Mouse (Mus musculus) brown adipose tissue, adult 24 weeks (tissue): ENCODE measurements at regions not wholly inside any gene's neighbourhood (a gene's known extent, or its start where the extent isn't known, plus 50 kb on each side); places are given as distances from the start of the nearest gene placed in this dataset.

Source experiments
- H3K27ac ChIP-seq: fragments of 200-500 bp; replicated peaks from 2 replicates; pipeline ENCODE4 v1.5.1; 2012; ENCODE audit warnings: low read depth, mild to moderate bottlenecking, low read length
- H3K4me1 ChIP-seq: fragments of 200-500 bp; 2 replicates; pipeline ENCODE4 v1.6.1; 2012; ENCODE audit warnings: low read length, mixed read lengths; ENCODE audit not compliant: control insufficient read depth, insufficient read depth, insufficient read length
- H3K4me3 ChIP-seq: fragments of 200-500 bp; 2 replicates; pipeline ENCODE4 v1.5.1; 2012; ENCODE audit warnings: low read depth, mild to moderate bottlenecking, low read length, moderate library complexity; ENCODE audit not compliant: insufficient read depth

GRCm38 (mm10) chr10:44752719-44753390, 224.6 kb upstream of the Prdm1 start:
- no peak overlapping the region for H3K4me3 ChIP-seq
- no peak overlapping the region for H3K27ac ChIP-seq
- H3K4me1 ChIP-seq, result no peaks in the 10 kb centered on the region

GRCm38 (mm10) chr10:44751061-44751460, 222.8 kb upstream of the Prdm1 start:
- H3K27ac ChIP-seq, result no peak overlapping the region
- H3K4me1 ChIP-seq, result no peaks in the 10 kb centered on the region

GRCm38 (mm10) chr10:44749206-44749605, 220.9 kb upstream of the Prdm1 start:
- Histone ChIP-seq H3K4me1 (no peaks in the 10 kb centered on the region), H3K27ac (no peak overlapping the region), H3K4me3 (no peak overlapping the region)

More at GRCm38 (mm10) chr10:44751061-44751460, 222.8 kb upstream of the Prdm1 start:
- no peak overlapping the region for H3K4me3 ChIP-seq

- no peak overlapping the region for H3K4me3 ChIP-seq
- no peak overlapping the region for H3K27ac ChIP-seq
- H3K4me1 ChIP-seq, result no peaks in the 10 kb centered on the region
Measured at GRCm38 (mm10) chr10:44747419-44747818, 219.1 kb upstream of the Prdm1 start.

- Histone ChIP-seq H3K4me3 (no peak overlapping the region), H3K4me1 (no peaks in the 10 kb centered on the region), H3K27ac (no peak overlapping the region)
Measured at GRCm38 (mm10) chr10:44744221-44744620, 215.9 kb upstream of the Prdm1 start.

GRCm38 (mm10) chr10:44733641-44734040, 205.3 kb upstream of the Prdm1 start:
- H3K4me1 ChIP-seq, result peaks cover 3% of the 10 kb centered on the region; the same call in 1 of the 2 replicates
- H3K4me3 ChIP-seq, result no peak overlapping the region
- H3K27ac ChIP-seq, result no peak overlapping the region

GRCm38 (mm10) chr10:44730721-44731120, 202.4 kb upstream of the Prdm1 start:
- H3K4me3 ChIP-seq, result no peak overlapping the region
- H3K27ac ChIP-seq, result no peak overlapping the region
- peaks cover 3% of the 10 kb centered on the region; the same call in 1 of the 2 replicates for H3K4me1 ChIP-seq

GRCm38 (mm10) chr10:44728963-44729362, 200.7 kb upstream of the Prdm1 start:
- Histone ChIP-seq H3K4me1 (peaks cover 3% of the 10 kb centered on the region; the same call in 1 of the 2 replicates), H3K4me3 (no peak overlapping the region), H3K27ac (no peak overlapping the region)

GRCm38 (mm10) chr10:44724575-44724974, 196.3 kb upstream of the Prdm1 start:
- no peaks in the 10 kb centered on the region for H3K4me1 ChIP-seq
- H3K27ac ChIP-seq, result no peak overlapping the region

GRCm38 (mm10) chr10:44723845-44724244, 195.5 kb upstream of the Prdm1 start:
- Histone ChIP-seq H3K4me3 (no peak overlapping the region), H3K4me1 (no peaks in the 10 kb centered on the region), H3K27ac (no peak overlapping the region)

More at GRCm38 (mm10) chr10:44724575-44724974, 196.3 kb upstream of the Prdm1 start:
- H3K4me3 ChIP-seq, result no peak overlapping the region

- H3K4me3 ChIP-seq, result no peak overlapping the region
- H3K27ac ChIP-seq, result no peak overlapping the region
- H3K4me1 ChIP-seq, result no peaks in the 10 kb centered on the region
Measured at GRCm38 (mm10) chr10:44723321-44723720, 195.0 kb upstream of the Prdm1 start.

GRCm38 (mm10) chr10:44721670-44722069, 193.4 kb upstream of the Prdm1 start:
- H3K27ac ChIP-seq, result no peak overlapping the region
- H3K4me3 ChIP-seq, result no peak overlapping the region
- no peaks in the 10 kb centered on the region for H3K4me1 ChIP-seq

- Histone ChIP-seq H3K27ac (no peak overlapping the region), H3K4me1 (no peaks in the 10 kb centered on the region), H3K4me3 (no peak overlapping the region)
Measured at GRCm38 (mm10) chr10:44716612-44717011, 188.3 kb upstream of the Prdm1 start.

GRCm38 (mm10) chr10:44715902-44716301, 187.6 kb upstream of the Prdm1 start:
- no peaks in the 10 kb centered on the region for H3K4me1 ChIP-seq
- no peak overlapping the region for H3K4me3 ChIP-seq
- H3K27ac ChIP-seq, result no peak overlapping the region

GRCm38 (mm10) chr10:44708830-44709229, 180.5 kb upstream of the Prdm1 start:
- no peak overlapping the region for H3K27ac ChIP-seq
- no peaks in the 10 kb centered on the region for H3K4me1 ChIP-seq

GRCm38 (mm10) chr10:44704143-44704542, 175.8 kb upstream of the Prdm1 start:
- Histone ChIP-seq H3K4me3 (no peak overlapping the region), H3K27ac (no peak overlapping the region), H3K4me1 (no peaks in the 10 kb centered on the region)

More at GRCm38 (mm10) chr10:44708830-44709229, 180.5 kb upstream of the Prdm1 start:
- H3K4me3 ChIP-seq, result no peak overlapping the region
